Mouse (Mus musculus) neural tube, postnatal 0 days (tissue): ENCODE measurements around the gene F8. TPM values are rescaled to one million over a fixed set of nuclear protein-coding genes. Genes with fewer than 3 reads are reported as not detected.

Experiments used
- polyA plus RNA-seq: library from polyadenylated mRNA; unstranded; fragments of >200 nt; fragmentation: Nextera tagmentation; extraction: Ambion mirVana; gene quantifications from 2 replicates; pipeline ENCODE4 v1.2.1, GENCODE M21; 2015

The F8 gene
- polyA plus RNA-seq = 1.5 and 2.0 TPM in 2 replicates

DNA sequence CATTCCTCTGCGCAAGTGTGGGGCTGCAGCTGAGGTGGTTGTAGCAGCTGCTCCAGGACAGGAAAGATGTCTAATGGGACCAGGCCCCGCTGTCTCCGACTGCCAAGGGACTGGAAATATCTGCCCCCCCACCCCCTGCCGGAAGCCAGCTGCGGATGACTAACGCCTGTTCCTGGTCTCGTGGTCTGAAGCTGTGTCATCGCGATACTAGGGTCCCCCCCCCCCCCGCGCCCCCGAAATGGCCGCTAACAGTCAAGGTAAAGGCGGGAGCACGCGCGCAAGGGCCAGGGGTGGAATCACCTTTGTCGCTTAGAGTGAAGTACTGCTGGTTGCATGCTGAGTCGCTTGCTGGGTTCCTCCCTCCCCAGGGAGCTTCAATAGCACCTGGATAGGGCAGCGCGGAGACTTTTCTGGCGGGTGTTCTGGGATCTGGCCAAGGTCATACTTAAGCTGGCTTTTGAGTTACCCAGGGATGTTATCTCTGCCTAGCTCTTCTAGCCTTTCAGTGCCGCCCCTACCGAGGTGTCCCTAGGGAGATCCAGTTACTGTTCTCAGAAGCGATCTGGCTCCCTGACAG lies at the start of gene F8, which contains the start of gene Fundc2:
Gene F8, minus strand, starts transcription at position 421 of the 577 bp plus-strand sequence.
Gene Fundc2, plus strand, starts transcription at position 205 of the 577 bp plus-strand sequence.

DNA sequence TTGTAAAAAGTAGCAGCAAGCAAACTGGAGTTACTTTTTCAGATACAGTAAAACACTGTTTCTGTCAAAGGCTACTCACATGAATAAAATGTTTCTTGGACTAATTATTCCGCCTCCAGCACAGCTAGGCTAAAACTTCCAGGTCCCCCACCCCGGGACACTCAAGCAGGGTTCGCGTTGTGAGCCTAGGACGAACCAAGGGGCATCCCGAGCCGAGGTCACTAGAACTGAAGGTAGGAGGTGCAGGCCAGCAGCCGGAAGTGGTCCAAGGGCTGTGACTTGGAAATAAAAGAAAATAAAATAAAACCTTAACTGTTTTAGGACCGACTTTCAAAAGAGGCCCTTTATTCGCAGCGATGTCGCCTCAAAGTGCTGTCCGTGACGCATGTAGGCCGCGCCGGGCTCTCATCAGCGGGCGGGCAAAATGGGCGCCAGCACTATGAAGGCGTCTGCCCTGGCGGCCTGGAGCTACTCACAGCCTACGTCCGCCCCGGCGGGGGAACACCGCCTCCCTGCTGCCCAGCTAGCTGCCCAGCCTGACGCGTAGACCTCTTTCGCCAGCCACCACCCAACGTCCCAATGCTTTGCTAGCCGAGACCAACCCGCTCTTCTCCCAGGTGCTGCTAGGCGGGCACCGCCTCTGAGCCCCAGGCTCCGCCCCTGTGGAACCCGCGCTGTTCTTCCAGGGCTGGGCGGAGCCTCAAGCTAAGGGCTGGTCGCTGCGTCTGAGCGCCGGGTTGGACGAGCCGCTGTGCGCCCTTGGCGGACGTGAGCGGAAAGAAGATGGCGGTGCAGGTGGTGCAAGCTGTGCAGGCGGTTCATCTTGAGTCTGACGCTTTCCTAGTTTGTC lies 33.7 kb upstream of the F8 start, which contains the start of the genes Cmc4, Mtcp1 and Brcc3:
Gene Cmc4, minus strand, starts transcription at position 649 of the 850 bp plus-strand sequence.
Gene Mtcp1, minus strand, starts transcription at position 653 of the 850 bp plus-strand sequence.
Gene Brcc3, plus strand, starts transcription at position 693 of the 850 bp plus-strand sequence.

DNA sequence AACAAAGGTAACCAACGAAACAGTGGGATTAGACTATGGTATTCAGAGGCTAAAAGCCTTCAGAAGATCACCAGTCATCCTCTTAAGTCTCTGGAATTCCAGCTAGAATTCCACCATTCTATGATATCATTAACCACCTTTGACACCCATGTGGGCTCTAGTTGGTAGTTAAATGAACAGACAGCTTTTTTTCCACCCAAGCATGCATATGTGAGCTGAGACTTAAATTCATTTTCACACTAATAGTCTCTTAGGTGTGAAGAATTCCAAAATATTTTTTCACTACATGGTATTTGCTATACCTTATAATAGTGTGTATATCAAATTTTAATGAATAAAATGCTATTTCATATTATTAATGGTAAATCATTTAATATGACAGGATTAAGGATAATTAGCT lies 218.7 kb downstream of the F8 start, which contains the start of gene Smim9:
Gene Smim9, minus strand, starts transcription at position 101 of the 400 bp plus-strand sequence.

DNA sequence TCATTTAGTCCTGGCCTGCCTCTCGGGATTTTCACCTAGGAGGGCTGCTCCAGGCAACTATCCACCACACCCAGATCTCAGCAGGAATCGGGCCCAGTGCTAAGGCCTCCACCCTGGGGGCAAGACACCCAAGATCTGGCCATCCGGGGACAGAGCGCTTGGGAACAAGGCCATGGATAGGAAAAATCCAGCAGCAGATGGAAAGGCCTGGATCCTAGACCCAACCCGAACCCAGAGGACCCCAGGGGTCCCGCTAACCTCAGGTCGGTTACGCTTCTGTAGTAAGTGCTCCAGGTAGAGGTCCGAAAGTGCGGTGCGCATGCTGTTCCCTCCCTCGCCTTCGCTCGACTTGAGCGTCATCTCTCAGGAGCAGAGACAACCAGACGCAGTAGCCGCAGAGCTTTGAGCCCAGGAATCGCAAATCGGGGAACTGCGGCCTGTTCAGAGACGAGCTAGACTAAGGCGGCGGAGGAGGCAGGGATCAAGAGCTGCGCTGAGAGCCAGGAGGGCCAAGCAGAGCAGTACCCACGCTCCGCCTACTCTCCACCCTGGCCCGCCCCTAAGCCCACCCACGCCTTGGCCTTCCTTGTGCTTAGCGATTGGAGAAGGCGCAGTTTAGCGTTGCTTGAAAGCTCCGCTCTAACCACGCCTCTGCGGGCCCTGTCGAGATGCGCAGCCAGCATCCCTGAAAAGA lies 251.8 kb downstream of the F8 start, which contains the start of gene Mpp1:
Gene Mpp1, minus strand, starts transcription at position 550 of the 694 bp plus-strand sequence.

Other genes with a start within 250 kb of the F8 start
- not detected in 2 replicates for gene Smim9, start 218.8 kb downstream of the F8 start, polyA plus RNA-seq
- 31.4 and 36.1 TPM in 2 replicates for gene Fundc2, start 216 bp downstream of the F8 start, polyA plus RNA-seq
- 23.9 and 30.9 TPM in 2 replicates for gene Cmc4, start 34.0 kb upstream of the F8 start, polyA plus RNA-seq
- 2.7 and 4.6 TPM in 2 replicates for gene Mtcp1, start 34.0 kb upstream of the F8 start, polyA plus RNA-seq
- gene Brcc3, start 34.0 kb upstream of the F8 start, polyA plus RNA-seq = 39.5 and 43.7 TPM in 2 replicates
- gene Vbp1, start 131.7 kb upstream of the F8 start, polyA plus RNA-seq = 257 and 297 TPM in 2 replicates
- gene Rab39b, start 195.6 kb upstream of the F8 start, polyA plus RNA-seq = 25.8 and 26.0 TPM in 2 replicates